Mouse (Mus musculus) liver, embryonic 16.5 days (tissue): ENCODE measurements around the gene Rpap1. TPM values are rescaled to one million over a fixed set of nuclear protein-coding genes. Genes with fewer than 3 reads are reported as not detected.

Source experiments
- ATAC-seq: fragments of 200-750 bp; cut with Nextera tagmentation; 2 replicates; pipeline ENCODE4 v1.8.0; 2017; ENCODE audit warnings: low read depth, mild to moderate bottlenecking, moderate number of reproducible peaks, moderate library complexity
- H3K27ac ChIP-seq: fragments of 300-500 bp; sonication (generic); 2 replicates; pipeline ENCODE4 v1.5.1; 2014; ENCODE audit warnings: mild to moderate bottlenecking, low read length
- H3K27me3 ChIP-seq: fragments of 300-500 bp; sonication (generic); 2 replicates; pipeline ENCODE4 v1.6.1; 2014; ENCODE audit warnings: low read depth, low read length, mixed read lengths; ENCODE audit not compliant: control insufficient read depth, insufficient read depth
- H3K36me3 ChIP-seq: fragments of 300-500 bp; sonication (generic); 2 replicates; pipeline ENCODE4 v1.6.1; 2014; ENCODE audit warnings: mild to moderate bottlenecking; ENCODE audit not compliant: control insufficient read depth, insufficient read depth
- H3K4me1 ChIP-seq: fragments of 300-500 bp; sonication (generic); 2 replicates; pipeline ENCODE4 v1.6.1; 2014; ENCODE audit warnings: low read depth, low read length, mixed read lengths; ENCODE audit not compliant: control insufficient read depth
- H3K4me2 ChIP-seq: fragments of 300-500 bp; sonication (generic); 2 replicates; pipeline ENCODE4 v1.6.1; 2014; ENCODE audit warnings: low read depth, low read length, mixed read lengths
- H3K4me3 ChIP-seq: fragments of 300-500 bp; sonication (generic); 2 replicates; pipeline ENCODE4 v1.5.1; 2014; ENCODE audit warnings: low read depth, mild to moderate bottlenecking, low read length
- H3K9ac ChIP-seq: fragments of 300-500 bp; sonication (generic); 2 replicates; pipeline ENCODE4 v1.6.1; 2014; ENCODE audit warnings: low read depth, low read length
- H3K9me3 ChIP-seq: fragments of 300-500 bp; sonication (generic); replicated peaks from 2 replicates; pipeline ENCODE4 v1.6.1; 2016; ENCODE audit warnings: low read length; ENCODE audit not compliant: control insufficient read depth
- WGBS: fragments of 180-500 bp; shearing (Covaris S2); extraction: QIAGEN DNeasy Blood & Tissue Kit; methylation state at CpG from one replicate; pipeline ENCODE4 v1.1.7; 2014; ENCODE audit not compliant: insufficient replicate concordance; 5-methylcytosine and 5-hydroxymethylcytosine counted together
- polyA plus RNA-seq: library from polyadenylated mRNA; unstranded; fragments of >200 nt; fragmentation: Nextera tagmentation; extraction: Ambion mirVana; gene quantifications from 2 replicates; pipeline ENCODE4 v1.2.1, GENCODE M21; 2015

The Rpap1 gene
- polyA plus RNA-seq, 1 experiment from 2014 or later: 9.1 TPM

DNA sequence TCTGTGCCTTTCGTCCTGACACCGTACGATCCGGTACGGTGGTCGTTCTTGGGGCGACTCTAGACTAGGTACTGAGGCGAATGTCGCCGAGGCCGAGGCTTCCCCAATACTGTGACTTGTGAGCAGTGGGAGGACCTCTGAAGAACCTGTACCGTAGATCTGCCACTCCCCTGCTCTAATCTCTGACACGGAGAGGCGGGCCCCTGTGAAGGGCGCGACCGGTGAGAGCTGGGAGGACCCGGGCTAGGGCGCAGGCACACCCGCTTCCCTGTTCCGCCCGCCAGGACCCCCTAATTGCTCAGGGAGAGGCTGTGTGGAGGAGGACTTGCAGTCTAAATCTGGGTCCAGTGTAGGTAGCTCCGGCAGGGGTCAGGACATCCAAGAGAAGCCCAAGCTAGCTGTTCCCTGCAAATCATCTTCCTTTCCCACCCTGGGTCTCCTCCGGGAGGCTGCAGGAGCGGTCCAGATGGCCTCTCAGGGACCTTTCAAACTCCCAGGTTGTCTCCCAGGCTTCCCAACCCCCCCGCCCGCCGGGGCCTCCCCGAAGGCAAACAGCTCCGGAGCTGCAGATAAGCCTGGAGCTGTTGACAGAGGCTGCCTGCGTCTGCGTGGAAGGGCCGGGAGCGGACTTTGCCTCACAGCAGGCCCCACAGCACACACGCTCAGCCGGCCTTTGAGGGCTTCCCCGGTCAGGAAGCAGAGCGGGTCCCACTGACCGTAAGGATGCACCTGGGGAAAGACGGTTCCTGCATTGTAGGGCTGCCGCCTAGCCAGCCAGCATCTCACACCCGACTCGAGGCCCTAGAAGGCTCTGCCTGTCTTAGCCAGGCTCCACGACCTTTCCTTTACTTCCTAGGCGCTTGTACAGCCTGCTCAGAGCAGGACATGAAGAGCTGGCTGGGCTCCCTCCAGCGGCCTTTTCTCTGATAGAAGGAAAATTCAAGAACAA, 42.9 kb downstream of the Rpap1 start:
- Histone ChIP-seq H3K9ac (0 out of 2 replicates have a peak overlapping the region, but pooled peaks have one; percentile 8), H3K4me3 (peak overlapping the region; percentile 72), H3K27ac (peak overlapping the region; percentile 56), H3K9me3 (no peaks in the 10 kb centered on the region), H3K27me3 (peaks cover 48% of the 10 kb centered on the region), H3K36me3 (no peaks in the 10 kb centered on the region), H3K4me1 (peaks cover 43% of the 10 kb centered on the region), H3K4me2 (peak overlapping the region; percentile 99)
- WGBS: 4% methylated on average over 46 of the region's 46 CpGs
- peak; percentile 71 for ATAC-seq

DNA sequence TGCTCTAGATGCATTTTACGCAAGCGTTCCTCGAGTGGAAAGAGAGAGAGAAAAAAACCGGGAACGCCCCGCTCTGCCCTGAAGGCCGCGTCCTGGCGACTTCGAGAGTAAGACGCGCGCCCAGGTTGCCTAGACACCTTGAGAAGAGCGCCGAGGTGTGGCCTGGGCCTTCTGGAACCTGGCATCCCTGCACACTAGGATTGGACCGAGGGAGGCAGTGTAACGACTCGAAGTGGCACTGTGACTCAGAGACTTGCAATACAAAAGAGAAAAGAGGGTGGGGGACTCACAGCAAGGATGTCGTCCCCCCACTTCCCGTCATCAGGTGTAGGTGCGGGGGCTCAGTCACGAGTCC, 43.6 kb downstream of the Rpap1 start:
- no peak overlapping the region for H3K27ac ChIP-seq
- no peak for ATAC-seq
- H3K27me3 ChIP-seq: peaks cover 45% of the 10 kb centered on the region
- H3K4me2 ChIP-seq: peak overlapping the region; percentile 99
- 13% methylated on average over 22 of the region's 22 CpGs for WGBS
- H3K4me3 ChIP-seq: peak overlapping the region; percentile 72
- no peak overlapping the region for H3K9ac ChIP-seq
- H3K9me3 ChIP-seq: no peaks in the 10 kb centered on the region
- peaks cover 43% of the 10 kb centered on the region for H3K4me1 ChIP-seq
- no peaks in the 10 kb centered on the region for H3K36me3 ChIP-seq

DNA sequence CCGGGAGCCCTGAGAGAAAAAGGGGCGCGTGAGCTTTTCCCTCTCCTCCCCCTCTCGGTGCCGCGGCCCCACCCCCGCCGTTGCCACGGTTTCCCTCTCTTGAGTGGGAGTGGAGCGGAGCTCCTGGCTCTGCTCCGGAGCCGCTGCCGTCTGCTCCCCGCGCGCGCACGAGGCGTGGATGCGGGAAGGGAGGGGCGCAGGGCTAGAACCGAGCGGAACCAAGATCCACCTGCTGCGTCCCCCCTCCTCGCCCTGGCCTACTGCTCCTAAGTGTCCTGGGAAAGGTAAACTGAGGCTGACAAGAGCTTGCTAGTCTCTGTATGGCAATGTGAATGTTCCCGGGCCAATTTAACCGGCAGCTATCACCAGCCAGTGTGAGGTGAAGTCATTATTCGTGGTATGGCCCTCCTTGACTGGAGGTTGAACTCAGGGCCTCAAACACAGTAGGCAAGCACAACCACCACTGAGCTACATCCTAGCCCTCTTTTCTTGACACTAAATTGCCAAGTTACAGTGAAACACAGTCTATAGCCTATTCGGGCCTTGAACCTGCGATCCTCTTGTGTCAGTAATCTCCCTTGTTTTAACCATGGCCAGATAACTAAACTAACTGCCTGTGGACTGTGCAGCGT, 44.0 kb downstream of the Rpap1 start:
- ATAC-seq: no peak
- Histone ChIP-seq H3K9me3 (no peaks in the 10 kb centered on the region), H3K9ac (peak overlapping the region; percentile 61), H3K4me3 (peak overlapping the region; percentile 72), H3K36me3 (no peaks in the 10 kb centered on the region), H3K27me3 (peaks cover 45% of the 10 kb centered on the region), H3K4me2 (peak overlapping the region; percentile 99), H3K4me1 (peaks cover 43% of the 10 kb centered on the region), H3K27ac (no peak overlapping the region)
- WGBS: 11% methylated on average over 26 of the region's 31 CpGs

DNA sequence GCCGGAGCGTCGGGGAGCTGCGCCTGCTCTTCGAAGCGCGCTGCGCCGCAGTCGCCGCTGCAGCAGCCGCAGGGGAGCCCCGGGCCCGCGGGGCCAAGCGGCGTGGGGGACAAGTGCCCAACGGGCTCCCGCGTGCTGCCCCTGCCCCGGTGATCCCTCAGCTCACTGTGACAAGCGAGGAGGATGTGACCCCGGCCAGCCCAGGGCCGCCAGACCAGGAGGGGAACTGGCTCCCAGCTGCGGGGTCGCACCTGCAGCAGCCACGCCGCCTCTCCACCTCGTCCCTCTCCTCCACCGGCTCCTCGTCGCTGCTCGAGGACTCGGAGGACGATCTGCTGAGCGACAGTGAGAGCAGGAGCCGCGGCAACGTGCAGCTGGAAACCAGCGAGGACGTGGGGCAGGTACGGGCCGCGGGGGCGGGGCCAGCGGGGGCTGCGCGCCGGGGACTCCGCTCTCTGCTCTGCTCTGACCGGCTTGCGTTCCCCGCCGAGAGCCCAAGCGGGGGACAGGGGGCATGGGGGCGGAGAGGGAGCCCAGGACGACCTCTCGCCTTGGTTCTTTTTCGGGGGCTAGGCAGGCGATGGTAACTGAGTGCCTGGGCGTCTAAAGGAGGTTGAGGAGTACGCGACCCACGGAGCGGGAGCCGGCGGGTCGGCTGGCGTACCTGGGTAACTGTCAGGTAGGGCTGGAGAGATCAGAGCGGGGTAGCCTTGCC, 44.7 kb downstream of the Rpap1 start:
- peaks cover 43% of the 10 kb centered on the region for H3K4me1 ChIP-seq
- H3K4me2 ChIP-seq: peak overlapping the region; percentile 99
- ATAC-seq: peak; percentile 43
- H3K27me3 ChIP-seq: peaks cover 46% of the 10 kb centered on the region
- no peak overlapping the region for H3K27ac ChIP-seq
- no peaks in the 10 kb centered on the region for H3K36me3 ChIP-seq
- under 1% methylated on average over 69 of the region's 70 CpGs for WGBS
- peak overlapping the region; percentile 61 for H3K9ac ChIP-seq
- H3K4me3 ChIP-seq: peak overlapping the region; percentile 72
- no peaks in the 10 kb centered on the region for H3K9me3 ChIP-seq

DNA sequence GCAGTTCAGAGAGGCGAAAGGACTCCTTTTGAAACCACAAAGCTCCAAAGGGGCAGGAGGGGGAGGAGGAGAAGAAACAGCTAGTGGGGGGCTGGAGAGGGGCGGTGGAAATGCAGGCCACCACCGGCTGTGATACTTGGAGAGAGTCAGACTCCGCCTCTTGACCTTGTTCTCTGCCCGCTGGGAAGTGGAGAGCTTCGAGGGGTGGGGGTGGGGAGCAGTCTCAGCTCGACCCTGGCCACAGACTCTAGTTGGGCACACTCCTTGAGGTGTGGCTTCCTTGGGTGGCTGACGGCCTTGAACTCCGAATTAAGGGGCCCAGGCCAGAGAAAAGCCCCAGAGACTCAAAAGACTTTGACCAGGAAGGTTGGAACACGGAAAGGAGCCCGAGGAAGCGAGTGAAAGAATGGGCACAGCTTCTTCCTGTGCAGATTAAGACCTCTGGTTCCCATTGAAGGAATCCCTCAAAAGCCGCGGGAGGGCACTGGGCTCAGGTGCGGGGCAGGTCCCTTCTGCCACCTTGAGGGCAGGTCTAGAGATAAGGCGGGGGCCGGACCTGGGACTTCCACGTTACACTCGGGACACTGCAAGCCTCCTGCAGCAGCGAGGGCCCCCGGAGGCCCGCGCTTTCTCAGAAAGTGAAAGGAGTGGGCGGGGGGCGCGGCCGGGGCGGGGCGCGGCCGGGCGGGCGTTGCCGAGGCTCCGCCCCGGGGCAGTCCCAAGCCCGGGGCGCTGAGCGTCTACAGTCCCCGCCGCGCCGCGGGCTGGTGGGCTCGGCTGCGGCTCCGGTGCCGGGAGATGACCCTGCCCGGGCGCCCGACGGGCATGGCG, 45.5 kb downstream of the Rpap1 start, which contains the start of gene Itpka:
Gene Itpka (plus strand): TSS at position 757 of the 831 bp plus-strand sequence.
- Histone ChIP-seq H3K4me1 (peaks cover 45% of the 10 kb centered on the region), H3K4me3 (peak within 1 kb of the TSS; percentile 72), H3K9me3 (no peaks in the 10 kb centered on the region), H3K27ac (peak within 1 kb of the TSS; percentile 69), H3K27me3 (peaks cover 48% of the 10 kb centered on the region), H3K36me3 (no peaks in the 10 kb centered on the region), H3K9ac (peak within 1 kb of the TSS; percentile 69), H3K4me2 (peak within 1 kb of the TSS; percentile 99)
- peak; percentile 74 for ATAC-seq
- 0% methylated on average over 44 of the region's 53 CpGs for WGBS

DNA sequence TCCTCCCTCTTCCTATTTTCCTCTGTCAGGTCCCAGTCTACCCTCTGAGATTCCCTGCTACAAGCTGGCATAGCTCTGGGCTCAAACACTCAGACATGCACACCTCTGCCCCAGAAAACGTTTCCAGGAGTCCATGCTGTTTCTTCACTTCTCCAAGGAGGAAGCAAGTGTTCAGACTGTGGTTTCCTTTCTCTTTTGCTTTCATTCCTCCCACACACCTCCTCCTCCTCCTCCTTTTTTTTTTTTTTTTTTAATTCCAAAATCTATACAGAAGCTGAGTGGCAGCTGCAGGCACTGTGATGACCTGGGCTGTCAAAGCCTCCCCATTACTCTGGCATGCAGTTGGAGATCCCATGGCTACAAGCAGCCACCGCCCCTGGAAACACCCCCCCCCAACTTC, 46.8 kb downstream of the Rpap1 start:
- Histone ChIP-seq H3K9ac (no peak overlapping the region), H3K27ac (no peak overlapping the region), H3K4me2 (no peak overlapping the region; the same call in 1 of the 2 replicates), H3K27me3 (peaks cover 46% of the 10 kb centered on the region), H3K9me3 (no peaks in the 10 kb centered on the region), H3K4me1 (peaks cover 45% of the 10 kb centered on the region), H3K36me3 (no peaks in the 10 kb centered on the region), H3K4me3 (no peak overlapping the region)
- ATAC-seq: no peak
- WGBS: 9% methylated on average over 2 of the region's 2 CpGs

DNA sequence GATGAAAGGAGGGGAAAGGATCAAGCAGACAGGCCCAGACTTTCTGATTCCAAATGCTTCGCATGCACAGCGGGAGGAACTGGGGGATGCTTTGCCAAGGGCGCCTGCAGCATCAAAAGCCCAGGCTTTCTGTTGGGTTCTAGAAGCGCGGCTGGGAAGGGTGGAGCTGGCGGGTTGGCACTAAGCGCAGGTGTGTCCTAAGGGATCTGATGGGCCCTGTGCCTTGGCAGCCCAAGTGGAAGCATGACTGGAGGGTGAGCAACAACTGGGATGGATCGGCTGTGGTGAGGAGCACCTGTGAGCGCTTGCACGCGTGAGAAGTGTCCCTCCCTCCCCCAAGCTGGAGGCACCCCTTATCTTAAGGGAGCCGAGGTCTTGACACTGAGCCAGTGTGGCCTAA, 50.2 kb downstream of the Rpap1 start:
- H3K4me1 ChIP-seq: peaks cover 14% of the 10 kb centered on the region
- ATAC-seq: no peak
- no peaks in the 10 kb centered on the region for H3K9me3 ChIP-seq
- H3K36me3 ChIP-seq: peaks cover 4% of the 10 kb centered on the region
- WGBS: 27% methylated on average over 12 of the region's 12 CpGs
- H3K27me3 ChIP-seq: peaks cover 12% of the 10 kb centered on the region
- H3K4me3 ChIP-seq: no peak overlapping the region
- H3K27ac ChIP-seq: no peak overlapping the region
- no peak overlapping the region for H3K9ac ChIP-seq
- no peak overlapping the region for H3K4me2 ChIP-seq

DNA sequence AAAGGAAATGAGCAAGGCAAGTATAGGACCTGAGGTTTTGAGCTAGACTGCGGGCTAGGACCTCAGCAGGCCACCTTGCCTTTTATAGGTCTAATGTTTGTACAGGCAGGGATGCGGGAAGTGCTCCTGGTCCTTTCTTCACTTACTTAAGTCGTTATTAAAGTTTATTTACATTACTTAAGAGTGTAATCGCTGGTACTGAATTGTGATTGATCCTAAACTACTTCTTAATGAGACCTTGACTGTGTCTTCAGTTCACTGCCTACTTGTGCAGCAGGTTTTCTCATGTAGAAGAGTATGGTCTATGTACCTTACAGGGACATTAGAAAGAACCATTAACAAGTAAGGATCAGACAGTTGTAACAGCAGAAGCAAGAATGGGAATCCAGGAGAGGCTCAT, 56.6 kb downstream of the Rpap1 start:
- Histone ChIP-seq H3K27ac (no peak overlapping the region), H3K4me2 (no peak overlapping the region), H3K4me1 (peaks cover 6% of the 10 kb centered on the region; the same call in 1 of the 2 replicates), H3K36me3 (peaks cover 32% of the 10 kb centered on the region), H3K4me3 (no peak overlapping the region), H3K27me3 (no peaks in the 10 kb centered on the region), H3K9ac (no peak overlapping the region), H3K9me3 (no peaks in the 10 kb centered on the region)
- no peak for ATAC-seq
- WGBS: 89% methylated on average over 4 of the region's 4 CpGs
